Mouse (Mus musculus) embryonic fibroblast, embryonic 13.5 days (primary cell): Measurements from ENCODE around the gene Kcnip3. TPM values are rescaled to one million over a fixed set of nuclear protein-coding genes. Genes with fewer than 3 reads are reported as not detected.

Experiments used
- H3K27ac ChIP-seq: 2 replicates; pipeline ENCODE4 v1.5.1; 2012; ENCODE audit warnings: low read length, control low read depth, inconsistent platforms; ENCODE audit not compliant: insufficient read depth
- H3K4me1 ChIP-seq: 2 replicates; pipeline ENCODE4 v1.6.1; 2011; ENCODE audit warnings: low read length; ENCODE audit not compliant: control insufficient read depth, insufficient read depth
- H3K4me3 ChIP-seq: 2 replicates; pipeline ENCODE4 v1.5.1; 2011; ENCODE audit warnings: mild to moderate bottlenecking, control low read depth, low read length; ENCODE audit not compliant: insufficient read depth
- CTCF ChIP-seq: IDR thresholded peaks from 2 replicates; pipeline ENCODE4 v1.5.1; 2011; ENCODE audit warnings: mild to moderate bottlenecking, control low read depth, low read length, moderate library complexity, borderline replicate concordance; ENCODE audit not compliant: insufficient read depth
- POLR2A ChIP-seq: IDR thresholded peaks from 2 replicates; pipeline ENCODE4 v1.6.1; 2011; ENCODE audit warnings: low read depth, mild to moderate bottlenecking, control low read depth, low read length, moderate library complexity
- polyA plus RNA-seq: library from polyadenylated mRNA; stranded (reverse); fragments of >200 nt; gene quantifications from 2 replicates; pipeline ENCODE4 v1.2.4, GENCODE M21; 2011; ENCODE audit warnings: low read depth; ENCODE audit not compliant: missing spikeins, insufficient read length

Gene Kcnip3
- polyA plus RNA-seq, 1 experiment = 2.1 TPM

- no peak for TF ChIP-seq CTCF
- TF ChIP-seq POLR2A = no peak
- Histone ChIP-seq H3K4me1 (no peaks in the 10 kb centered on the region), H3K4me3 (no peak overlapping the region), H3K27ac (no peak overlapping the region)
Measured at GRCm38 (mm10) chr2:127503751-127504549, 17.9 kb downstream of the Kcnip3 start.

GRCm38 (mm10) chr2:127501061-127501460 is 20.8 kb downstream of the Kcnip3 start:
- Histone ChIP-seq H3K27ac (no peak overlapping the region), H3K4me3 (no peak overlapping the region), H3K4me1 (no peaks in the 10 kb centered on the region)
- TF ChIP-seq POLR2A = no peak
- TF ChIP-seq CTCF = peak; percentile 50; the same call in 1 of the 2 replicates

DNA sequence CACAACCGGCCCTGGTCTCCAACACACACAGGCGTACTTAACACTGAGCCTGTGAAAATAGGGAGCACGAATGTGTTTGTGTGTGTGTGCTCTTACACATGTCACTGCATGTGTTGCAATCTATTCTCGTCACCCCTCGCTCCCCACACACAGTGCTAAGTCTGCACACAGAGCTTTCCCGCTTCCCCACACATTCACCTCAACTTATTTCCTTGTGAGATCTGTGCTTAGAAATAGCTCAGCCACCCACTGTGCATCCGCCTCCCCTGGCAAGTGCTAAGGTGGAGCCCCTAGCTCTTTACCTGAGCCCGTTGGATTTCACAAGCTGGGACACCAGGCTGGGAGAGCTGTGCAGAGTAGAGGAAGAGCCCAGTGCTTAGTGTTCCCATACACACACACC is 23.1 kb downstream of the Kcnip3 start:
- Histone ChIP-seq H3K4me3 (no peak overlapping the region), H3K4me1 (no peaks in the 10 kb centered on the region), H3K27ac (no peak overlapping the region)
- no peak for TF ChIP-seq CTCF
- TF ChIP-seq POLR2A = no peak

GRCm38 (mm10) chr2:127496321-127496720 is 25.6 kb downstream of the Kcnip3 start:
- Histone ChIP-seq H3K4me1 (no peaks in the 10 kb centered on the region), H3K4me3 (no peak overlapping the region), H3K27ac (no peak overlapping the region)
- TF ChIP-seq POLR2A (no peak), CTCF (no peak)

- no peak overlapping the region for H3K27ac ChIP-seq
- no peak for TF ChIP-seq CTCF
- TF ChIP-seq POLR2A = no peak
- no peak overlapping the region for H3K4me3 ChIP-seq
- H3K4me1 ChIP-seq = peaks cover 5% of the 10 kb centered on the region
Measured at GRCm38 (mm10) chr2:127484476-127485170, 37.3 kb downstream of the Kcnip3 start.

DNA sequence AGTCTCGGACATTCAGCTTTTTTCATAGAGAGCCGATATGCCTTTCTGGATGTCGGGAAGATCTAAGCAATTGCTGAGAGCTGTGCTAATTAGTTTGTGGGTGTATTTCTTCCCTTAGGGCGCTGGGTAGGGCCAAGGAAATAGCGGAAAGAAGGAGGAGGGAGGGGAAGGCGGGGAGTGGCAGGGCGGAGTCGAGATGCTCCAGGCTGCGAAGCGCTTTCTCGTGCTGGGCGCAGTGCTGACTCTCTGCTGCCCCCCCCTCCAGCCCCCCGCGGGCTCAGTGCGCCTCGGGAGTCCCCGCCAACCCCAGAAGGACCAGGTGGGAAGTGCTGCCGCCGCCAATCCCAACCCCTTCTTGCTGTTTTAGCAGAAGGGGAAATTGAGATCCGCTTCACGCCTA is 38.9 kb downstream of the Kcnip3 start:
- Histone ChIP-seq H3K4me1 (peaks cover 5% of the 10 kb centered on the region), H3K27ac (peak overlapping the region; percentile 23; the same call in 1 of the 2 replicates), H3K4me3 (peak overlapping the region; percentile 55)
- TF ChIP-seq POLR2A (no peak), CTCF (no peak)

- Histone ChIP-seq H3K4me3 (peak overlapping the region; percentile 55), H3K27ac (peak overlapping the region; percentile 23; the same call in 1 of the 2 replicates), H3K4me1 (peaks cover 5% of the 10 kb centered on the region)
- TF ChIP-seq CTCF = no peak
- TF ChIP-seq POLR2A = peak; percentile 47; the same call in 1 of the 2 replicates
Measured at GRCm38 (mm10) chr2:127482533-127482911, 39.4 kb downstream of the Kcnip3 start.

GRCm38 (mm10) chr2:127481841-127482532 is 39.9 kb downstream of the Kcnip3 start:
- Histone ChIP-seq H3K4me3 (peak overlapping the region; percentile 55), H3K27ac (no peak overlapping the region), H3K4me1 (peaks cover 5% of the 10 kb centered on the region)
- no peak for TF ChIP-seq CTCF
- TF ChIP-seq POLR2A = no peak; the same call in 1 of the 2 replicates

GRCm38 (mm10) chr2:127479763-127480162 is 42.1 kb downstream of the Kcnip3 start:
- TF ChIP-seq POLR2A = no peak
- TF ChIP-seq CTCF = no peak
- Histone ChIP-seq H3K27ac (no peak overlapping the region), H3K4me3 (no peak overlapping the region), H3K4me1 (peaks cover 5% of the 10 kb centered on the region)

DNA sequence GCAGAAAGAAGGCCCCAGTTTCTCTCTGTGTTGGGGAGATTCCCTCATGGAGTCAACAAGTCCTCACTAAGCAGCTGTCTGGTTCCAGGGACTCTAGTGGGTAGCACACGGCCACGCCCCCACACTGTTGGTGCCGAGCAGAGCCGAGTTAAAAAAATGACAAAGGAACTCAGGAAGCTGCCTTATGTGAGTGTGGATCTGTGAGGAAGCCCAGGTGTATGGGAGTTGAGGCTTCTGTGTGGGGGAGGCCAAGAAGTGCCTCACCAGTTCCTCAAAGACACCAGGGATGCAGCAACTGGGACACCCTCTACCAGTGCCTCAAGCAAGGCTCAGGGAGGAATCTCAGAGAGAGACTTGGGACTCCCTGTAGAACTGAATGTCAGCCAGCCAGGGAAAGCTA is 42.7 kb downstream of the Kcnip3 start:
- Histone ChIP-seq H3K27ac (no peak overlapping the region), H3K4me1 (peaks cover 3% of the 10 kb centered on the region), H3K4me3 (no peak overlapping the region)
- TF ChIP-seq CTCF (no peak), POLR2A (no peak)

GRCm38 (mm10) chr2:127472279-127472678 is 49.6 kb downstream of the Kcnip3 start:
- Histone ChIP-seq H3K4me3 (no peak overlapping the region), H3K27ac (no peak overlapping the region), H3K4me1 (no peaks in the 10 kb centered on the region)
- TF ChIP-seq POLR2A (no peak), CTCF (no peak)
